Mouse (Mus musculus) MEL (cell line): ENCODE data around the gene Il12a. TPM values are rescaled to one million over a fixed set of nuclear protein-coding genes. Genes with fewer than 3 reads are reported as not detected.

Source experiments
- DNase-seq: peaks from one replicate; pipeline ENCODE4 v3.0.0; 2011; ENCODE audit warnings: low read depth, low spot score
- H3K27ac ChIP-seq: 2 replicates; pipeline ENCODE4 v1.5.1; 2012; ENCODE audit warnings: low read depth, mild to moderate bottlenecking, control low read depth, low read length, moderate library complexity; ENCODE audit not compliant: control insufficient read depth
- H3K27me3 ChIP-seq, 2 experiments: fragments of 150-350 bp in 1 of 2; sonication (generic) in 1 of 2; 2 replicates each; pipeline ENCODE4 v1.6.1; 2012; ENCODE audit warnings: low read length in 2 of 2, mild to moderate bottlenecking in 2 of 2, improper control_type of control experiment in 1 of 2, moderate library complexity in 1 of 2; ENCODE audit not compliant: insufficient read depth in 2 of 2, control insufficient read depth in 1 of 2
- H3K36me3 ChIP-seq, 2 experiments: 2 replicates each; pipeline ENCODE4 v1.6.1; 2012 to 2014; ENCODE audit warnings: low read length in 2 of 2, improper control_type of control experiment in 1 of 2, inconsistent platforms in 1 of 2, mild to moderate bottlenecking in 1 of 2; ENCODE audit not compliant: insufficient read depth in 2 of 2, control insufficient read depth in 1 of 2
- H3K4me1 ChIP-seq, 2 experiments: fragments of 150-350 bp in 1 of 2; sonication (generic) in 1 of 2; 2 replicates each; pipeline ENCODE4 v1.6.1; 2012; ENCODE audit warnings: low read length in 2 of 2, improper control_type of control experiment in 1 of 2, mild to moderate bottlenecking in 1 of 2; ENCODE audit not compliant: insufficient read depth in 2 of 2, control insufficient read depth in 1 of 2
- H3K4me3 ChIP-seq, 2 experiments: fragments of 150-350 bp in 1 of 2; sonication (generic) in 1 of 2; 2 replicates each; pipeline ENCODE4 v1.5.1; 2012; ENCODE audit warnings: low read depth in 2 of 2, low read length in 2 of 2, mild to moderate bottlenecking in 2 of 2, moderate library complexity in 2 of 2, control low read depth in 1 of 2, improper control_type of control experiment in 1 of 2; ENCODE audit not compliant: control insufficient read depth in 1 of 2, insufficient read depth in 1 of 2
- H3K79me2 ChIP-seq: 2 replicates; pipeline ENCODE4 v1.6.1; 2012; ENCODE audit warnings: mild to moderate bottlenecking, low read length, moderate library complexity; ENCODE audit not compliant: control insufficient read depth, poor library complexity, insufficient read depth
- H3K9ac ChIP-seq: 2 replicates; pipeline ENCODE4 v1.6.1; 2012; ENCODE audit warnings: low read depth, mild to moderate bottlenecking, control low read depth, low read length, moderate library complexity; ENCODE audit not compliant: control insufficient read depth, poor library complexity, severe bottlenecking
- H3K9me3 ChIP-seq: fragments of 150-350 bp; sonication (generic); replicated peaks from 2 replicates; pipeline ENCODE4 v1.6.1; 2012; ENCODE audit warnings: mild to moderate bottlenecking, low read length, improper control_type of control experiment, moderate library complexity; ENCODE audit not compliant: insufficient read depth
- BHLHE40 ChIP-seq: IDR thresholded peaks from 2 replicates; pipeline ENCODE4 v1.6.1; 2012; ENCODE audit warnings: low read depth, mild to moderate bottlenecking, inconsistent platforms, low read length, improper control_type of control experiment, borderline replicate concordance
- CHD2 ChIP-seq: IDR thresholded peaks from 2 replicates; pipeline ENCODE4 v1.6.1; 2011; ENCODE audit warnings: low read length, improper control_type of control experiment
- CTCF ChIP-seq, 3 experiments: IDR thresholded peaks in 2 of 3; conservative IDR thresholded peaks in 1 of 3; 2 replicates each; pipeline ENCODE4 v1.5.1; 2011 to 2012; ENCODE audit warnings: low read length in 3 of 3, low read depth in 2 of 3, mild to moderate bottlenecking in 2 of 3, improper control_type of control experiment in 1 of 3, inconsistent platforms in 1 of 3, mixed read lengths in 1 of 3, moderate library complexity in 1 of 3; ENCODE audit not compliant: control insufficient read depth in 1 of 3, insufficient read depth in 1 of 3, poor library complexity in 1 of 3, severe bottlenecking in 1 of 3
- ELF1 ChIP-seq: IDR thresholded peaks from 2 replicates; pipeline ENCODE4 v1.6.1; 2014; ENCODE audit warnings: low read depth, mild to moderate bottlenecking, inconsistent platforms, low read length, improper control_type of control experiment, moderate library complexity
- EP300 ChIP-seq, 2 experiments: IDR thresholded peaks; 2 replicates each; pipeline ENCODE4 v1.6.1; 2011; ENCODE audit warnings: improper control_type of control experiment in 2 of 2, low read length in 2 of 2, low read depth in 1 of 2, mild to moderate bottlenecking in 1 of 2
- ETS1 ChIP-seq: IDR thresholded peaks from 2 replicates; pipeline ENCODE4 v1.6.1; 2012; ENCODE audit warnings: low read depth, mild to moderate bottlenecking, inconsistent platforms, low read length, improper control_type of control experiment, moderate library complexity
- GATA1 ChIP-seq: IDR thresholded peaks from 2 replicates; pipeline ENCODE4 v1.6.1; 2011; ENCODE audit warnings: low read depth, low read length, improper control_type of control experiment
- JUND ChIP-seq: IDR thresholded peaks from 2 replicates; pipeline ENCODE4 v1.6.1; 2011; ENCODE audit warnings: low read depth, mild to moderate bottlenecking, improper control_type of control experiment, low read length
- KAT2A ChIP-seq: conservative IDR thresholded peaks from 2 replicates; pipeline ENCODE4 v1.6.1; 2012; ENCODE audit warnings: low read depth, low read length, improper control_type of control experiment, inconsistent platforms
- MAX ChIP-seq: IDR thresholded peaks from 2 replicates; pipeline ENCODE4 v1.6.1; 2011; ENCODE audit warnings: low read length, improper control_type of control experiment
- MAZ ChIP-seq: IDR thresholded peaks from 2 replicates; pipeline ENCODE4 v1.6.1; 2012; ENCODE audit warnings: low read depth, mild to moderate bottlenecking, inconsistent platforms, low read length, improper control_type of control experiment
- NRF1 ChIP-seq: IDR thresholded peaks from 2 replicates; pipeline ENCODE4 v1.6.1; 2014; ENCODE audit warnings: low read depth, mild to moderate bottlenecking, inconsistent platforms, low read length, improper control_type of control experiment, moderate library complexity; ENCODE audit not compliant: poor library complexity, insufficient read depth, severe bottlenecking
- POLR2AphosphoS2 ChIP-seq: IDR thresholded peaks from 2 replicates; pipeline ENCODE4 v1.6.1; 2011; ENCODE audit warnings: low read length, improper control_type of control experiment
- RAD21 ChIP-seq: IDR thresholded peaks from 2 replicates; pipeline ENCODE4 v1.6.1; 2011; ENCODE audit warnings: mild to moderate bottlenecking, low read depth, low read length, improper control_type of control experiment
- SIN3A ChIP-seq: IDR thresholded peaks from 2 replicates; pipeline ENCODE4 v1.6.1; 2012; ENCODE audit warnings: low read length, improper control_type of control experiment, inconsistent platforms
- SMC3 ChIP-seq: IDR thresholded peaks from 2 replicates; pipeline ENCODE4 v1.6.1; 2011; ENCODE audit warnings: low read depth, low read length, improper control_type of control experiment
- TBP ChIP-seq: IDR thresholded peaks from 2 replicates; pipeline ENCODE4 v1.8.0; 2011; ENCODE audit warnings: low read depth, low read length, improper control_type of control experiment
- TCF12 ChIP-seq: IDR thresholded peaks from 2 replicates; pipeline ENCODE4 v1.6.1; 2014; ENCODE audit warnings: low read depth, mild to moderate bottlenecking, inconsistent platforms, low read length, improper control_type of control experiment, moderate library complexity
- USF2 ChIP-seq, 2 experiments: IDR thresholded peaks; 2 replicates each; pipeline ENCODE4 v1.6.1; 2011 to 2012; ENCODE audit warnings: improper control_type of control experiment in 2 of 2, low read length in 2 of 2, borderline replicate concordance in 1 of 2, inconsistent platforms in 1 of 2, low read depth in 1 of 2, mild to moderate bottlenecking in 1 of 2; ENCODE audit not compliant: insufficient read depth in 1 of 2
- ZNF384 ChIP-seq: IDR thresholded peaks from 2 replicates; pipeline ENCODE4 v1.6.1; 2012; ENCODE audit warnings: low read depth, mild to moderate bottlenecking, inconsistent platforms, low read length, improper control_type of control experiment
- polyA plus RNA-seq, 2 experiments: library from polyadenylated mRNA; stranded (reverse) in 1 of 2; unstranded in 1 of 2; fragments of >175 nt in 1 of 2; fragments of >200 nt in 1 of 2; gene quantifications; 2 replicates each; pipeline versions ENCODE4 v1.2.1 to v1.2.4; 2012; ENCODE audit warnings: low replicate concordance in 2 of 2, low read depth in 1 of 2; ENCODE audit not compliant: insufficient read length in 2 of 2, insufficient read depth in 1 of 2, missing spikeins in 1 of 2
- total RNA-seq: library from RNA; depleted of rRNA; stranded (reverse); fragments of 300-350 nt; gene quantifications from 2 replicates; pipeline ENCODE4 v1.2.3, GENCODE M21; 2012

Il12a gene
- total and polyA plus RNA-seq, 3 experiments = not detected

DNA sequence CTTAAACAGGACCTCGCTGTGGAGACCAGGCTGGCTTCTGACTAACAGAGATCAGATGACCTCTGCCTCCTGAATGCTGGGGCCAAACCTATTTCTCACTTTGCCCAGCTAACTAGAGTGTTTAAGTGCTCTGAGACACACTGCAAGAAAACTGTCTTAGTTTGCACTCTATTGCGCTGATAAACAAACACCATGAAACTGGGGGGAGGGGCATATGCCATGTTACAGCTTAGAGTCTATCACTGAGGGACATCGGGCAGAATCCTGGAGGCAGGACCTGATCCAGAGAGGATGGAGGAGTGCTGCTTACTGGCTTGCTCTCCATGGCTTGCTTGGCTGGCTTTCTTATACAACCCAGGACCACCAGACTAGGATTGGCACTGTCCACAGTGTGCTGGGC, 8.2 kb downstream of the Il12a start:
- Histone ChIP-seq H3K4me3 (no peak overlapping the region), H3K79me2 (no peaks in the 10 kb centered on the region), H3K27me3 (no peaks in the 10 kb centered on the region; a peak in 1 of 4 replicates), H3K9me3 (no peaks in the 10 kb centered on the region), H3K36me3 (no peaks in the 10 kb centered on the region)
- DNase-seq = no peak
- TF ChIP-seq ETS1 (no peak), BHLHE40 (no peak), TBP (no peak), EP300 (IDR thresholded peaks at IDR 0.05; ENCODE audit: low read depth in 1 of 2, low read length in 2 of 2) (no peak), RAD21 (no peak), ELF1 (no peak), ZNF384 (no peak), CTCF (IDR thresholded peaks at IDR 0.05 in 2 of 3, conservative IDR thresholded peaks at IDR 0.05 in 1 of 3; ENCODE audit: control insufficient read depth in 1 of 3, insufficient read depth in 1 of 3, low read depth in 2 of 3, low read length in 3 of 3, poor library complexity in 1 of 3, severe bottlenecking in 1 of 3) (no peak), MAZ (no peak), MAX (no peak), GATA1 (no peak), CHD2 (no peak)
- TF ChIP-seq, all 39 proteins: peak for 0
- no peak overlapping the region for H3K27ac ChIP-seq
- H3K4me1 ChIP-seq = no peaks in the 10 kb centered on the region
- no peak overlapping the region for H3K9ac ChIP-seq

DNA sequence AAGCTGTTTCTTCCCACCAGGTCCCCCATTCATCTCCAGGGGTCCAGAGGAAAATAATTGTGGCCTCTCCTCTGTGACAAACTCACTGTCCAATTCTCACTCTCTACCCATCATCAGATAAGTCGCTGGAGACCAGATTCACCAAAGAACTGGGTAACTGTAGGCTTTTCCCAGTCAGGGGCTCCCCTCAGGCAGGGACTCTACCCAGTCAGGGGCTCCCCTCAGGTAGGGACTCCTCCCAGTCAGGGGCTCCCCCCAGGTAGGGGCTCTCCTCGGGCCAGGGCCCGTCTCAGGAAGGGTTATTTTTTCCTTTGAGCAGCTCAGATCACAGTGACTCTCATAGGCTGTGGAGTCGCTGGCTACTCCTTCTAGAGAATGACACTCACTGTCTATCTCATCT, 9.6 kb downstream of the Il12a start:
- H3K4me3 ChIP-seq = no peak overlapping the region
- DNase-seq = no peak
- no peak for TF ChIP-seq TCF12
- TF ChIP-seq RAD21 = no peak
- TF ChIP-seq NRF1 = no peak
- no peak for TF ChIP-seq POLR2AphosphoS2
- no peak for TF ChIP-seq SMC3
- no peak for TF ChIP-seq KAT2A
- TF ChIP-seq ETS1 = no peak
- TF ChIP-seq SIN3A = no peak
- TF ChIP-seq ZNF384 = no peak
- TF ChIP-seq JUND = no peak
- no peak for TF ChIP-seq USF2 (IDR thresholded peaks at IDR 0.05; ENCODE audit: borderline replicate concordance in 1 of 2, insufficient read depth in 1 of 2, low read depth in 1 of 2, low read length in 2 of 2)
- H3K27me3 ChIP-seq = no peaks in the 10 kb centered on the region
- H3K4me1 ChIP-seq = no peaks in the 10 kb centered on the region
- no peak overlapping the region for H3K9ac ChIP-seq
- H3K36me3 ChIP-seq = no peaks in the 10 kb centered on the region
- H3K27ac ChIP-seq = no peak overlapping the region
- H3K9me3 ChIP-seq = no peaks in the 10 kb centered on the region
- no peaks in the 10 kb centered on the region for H3K79me2 ChIP-seq
